Mouse (Mus musculus) forebrain, embryonic 16.5 days (tissue): ENCODE measurements at regions not wholly inside any gene's neighbourhood (a gene's known extent, or its start where the extent isn't known, plus 50 kb on each side); places are given as distances from the start of the nearest gene placed in this dataset.

Source experiments
- ATAC-seq: fragments of 200-750 bp; cut with Nextera tagmentation; 2 replicates; pipeline ENCODE4 v1.8.0; 2017; ENCODE audit warnings: mild to moderate bottlenecking, moderate library complexity
- H3K27ac ChIP-seq: fragments of 300-500 bp; sonication (generic); 2 replicates; pipeline ENCODE4 v1.5.1; 2014; ENCODE audit warnings: low read length, control low read depth
- H3K27me3 ChIP-seq: fragments of 300-500 bp; sonication (generic); replicated peaks from 2 replicates; pipeline ENCODE4 v1.6.1; 2014; ENCODE audit warnings: low read length; ENCODE audit not compliant: control insufficient read depth, insufficient read depth
- H3K36me3 ChIP-seq: fragments of 300-500 bp; sonication (generic); 2 replicates; pipeline ENCODE4 v1.6.1; 2014; ENCODE audit not compliant: control insufficient read depth, insufficient read depth
- H3K4me1 ChIP-seq: fragments of 300-500 bp; sonication (generic); replicated peaks from 2 replicates; pipeline ENCODE4 v1.6.1; 2014; ENCODE audit warnings: low read length; ENCODE audit not compliant: control insufficient read depth, insufficient read depth
- H3K4me2 ChIP-seq: fragments of 300-500 bp; sonication (generic); 2 replicates; pipeline ENCODE4 v1.6.1; 2014; ENCODE audit warnings: mild to moderate bottlenecking, low read length, control low read depth
- H3K4me3 ChIP-seq: fragments of 300-500 bp; sonication (generic); replicated peaks from 2 replicates; pipeline ENCODE4 v1.5.1; 2014; ENCODE audit warnings: mild to moderate bottlenecking, low read length, control low read depth
- H3K9ac ChIP-seq: fragments of 300-500 bp; sonication (generic); replicated peaks from 2 replicates; pipeline ENCODE4 v1.6.1; 2014; ENCODE audit warnings: low read depth, low read length, control low read depth
- H3K9me3 ChIP-seq: fragments of 300-500 bp; sonication (generic); 2 replicates; pipeline ENCODE4 v1.6.1; 2016; ENCODE audit warnings: low read length; ENCODE audit not compliant: control insufficient read depth
- WGBS: fragments of 180-500 bp; shearing (Covaris S2); extraction: QIAGEN DNeasy Blood & Tissue Kit; methylation state at CpG from one replicate; pipeline ENCODE4 v1.1.7; 2014; 5-methylcytosine and 5-hydroxymethylcytosine counted together

- peak; percentile 67 for ATAC-seq
- WGBS, result 43% methylated on average over 2 of the region's 2 CpGs
Observed at GRCm38 (mm10) chr12:9903702-9904231, 333.9 kb downstream of the Osr1 start.

DNA sequence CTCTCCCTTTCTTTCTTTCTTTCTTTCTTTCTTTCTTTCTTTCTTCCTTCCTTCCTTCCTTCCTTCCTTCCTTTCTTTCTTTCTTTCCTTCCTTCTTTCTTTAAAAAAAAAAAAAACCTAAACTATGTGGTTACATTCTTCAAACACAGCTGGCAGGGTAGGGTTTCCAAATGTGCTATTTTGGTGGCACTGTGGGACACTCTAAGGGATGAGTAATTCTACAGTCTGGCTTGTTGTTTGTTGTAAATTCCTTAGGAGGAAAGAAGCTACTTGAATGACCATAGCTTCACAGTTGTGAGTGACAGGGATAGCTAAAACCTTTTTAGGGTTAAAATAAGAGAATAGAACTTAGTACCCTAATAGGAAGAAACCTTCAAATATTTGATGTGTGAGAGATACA lies 342.4 kb downstream of the Osr1 start:
- Histone ChIP-seq H3K4me1 (0 out of 2 replicates have a peak, but pooled peaks cover 3% of the 10 kb centered on the region), H3K27me3 (no peaks in the 10 kb centered on the region), H3K9ac (no peak overlapping the region), H3K36me3 (no peaks in the 10 kb centered on the region), H3K4me3 (no peak overlapping the region), H3K4me2 (no peak overlapping the region), H3K27ac (no peak overlapping the region), H3K9me3 (no peaks in the 10 kb centered on the region)
- no peak for ATAC-seq

More at GRCm38 (mm10) chr12:9903702-9904231, 333.9 kb downstream of the Osr1 start:
- Histone ChIP-seq H3K9me3 (no peaks in the 10 kb centered on the region), H3K4me2 (no peak overlapping the region), H3K4me3 (no peak overlapping the region), H3K27me3 (no peaks in the 10 kb centered on the region), H3K27ac (no peak overlapping the region), H3K9ac (no peak overlapping the region), H3K36me3 (no peaks in the 10 kb centered on the region), H3K4me1 (peaks cover 3% of the 10 kb centered on the region; the same call in 1 of the 2 replicates)

DNA sequence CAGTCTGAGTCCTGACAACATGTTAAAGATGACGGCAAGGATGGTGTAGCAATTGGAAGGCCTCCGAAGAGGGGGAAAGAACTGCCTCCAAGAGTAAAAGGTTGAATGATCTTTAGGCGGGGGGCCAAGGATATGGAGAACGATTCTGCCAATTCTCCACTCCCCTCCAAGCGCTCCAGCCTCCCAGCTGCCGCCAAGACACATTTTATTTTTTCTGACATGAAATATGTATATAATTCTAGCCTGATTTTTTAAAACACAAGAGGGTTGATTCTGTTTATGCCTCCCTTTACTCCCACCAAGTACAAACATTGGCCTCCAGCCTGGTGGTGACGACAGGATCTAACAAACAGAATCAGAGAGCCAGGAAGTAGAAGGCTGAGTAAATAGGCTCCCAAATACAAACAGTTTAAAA lies 345.8 kb downstream of the Osr1 start:
- no peaks in the 10 kb centered on the region for H3K9me3 ChIP-seq
- 63% methylated on average over 7 of the region's 7 CpGs for WGBS
- H3K27ac ChIP-seq, result no peak overlapping the region
- 0 out of 2 replicates have a peak, but pooled peaks cover 3% of the 10 kb centered on the region for H3K4me1 ChIP-seq
- H3K9ac ChIP-seq, result no peak overlapping the region
- no peaks in the 10 kb centered on the region for H3K27me3 ChIP-seq
- no peak overlapping the region for H3K4me3 ChIP-seq
- no peaks in the 10 kb centered on the region for H3K36me3 ChIP-seq
- no peak overlapping the region for H3K4me2 ChIP-seq
- ATAC-seq, result peak; percentile 63

- peak; percentile 81 for ATAC-seq
- no peaks in the 10 kb centered on the region for H3K36me3 ChIP-seq
- H3K4me2 ChIP-seq, result no peak overlapping the region
- H3K4me3 ChIP-seq, result no peak overlapping the region
- H3K4me1 ChIP-seq, result 0 out of 2 replicates have a peak, but pooled peaks cover 3% of the 10 kb centered on the region
- 85% methylated on average over 4 of the region's 4 CpGs for WGBS
- no peaks in the 10 kb centered on the region for H3K9me3 ChIP-seq
- H3K27me3 ChIP-seq, result no peaks in the 10 kb centered on the region
- H3K27ac ChIP-seq, result no peak overlapping the region
- no peak overlapping the region for H3K9ac ChIP-seq
Observed at GRCm38 (mm10) chr12:9918026-9918425, 348.1 kb downstream of the Osr1 start.

DNA sequence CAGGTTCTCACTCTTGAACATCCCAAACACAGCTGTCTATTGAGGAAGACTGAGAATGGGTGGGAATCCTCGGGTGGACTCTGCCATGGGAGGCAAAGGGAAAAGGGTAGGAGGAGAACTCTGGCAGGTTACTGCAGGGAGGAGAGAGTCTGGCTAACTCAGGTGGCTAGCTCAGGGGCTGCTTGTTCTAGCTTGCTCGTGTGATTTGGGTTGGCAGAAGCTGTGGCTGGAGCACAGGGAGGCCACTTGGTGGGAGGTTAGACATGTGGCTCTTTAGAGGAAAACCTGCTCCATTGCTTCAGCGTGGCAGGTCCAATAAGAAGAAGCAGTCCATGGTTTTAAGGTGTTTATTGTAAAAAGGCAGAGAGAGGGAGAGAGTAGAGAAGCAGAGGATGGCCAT lies 349.1 kb downstream of the Osr1 start:
- H3K4me1 ChIP-seq, result 0 out of 2 replicates have a peak, but pooled peaks cover 3% of the 10 kb centered on the region
- no peaks in the 10 kb centered on the region for H3K27me3 ChIP-seq
- no peaks in the 10 kb centered on the region for H3K9me3 ChIP-seq
- H3K27ac ChIP-seq, result no peak overlapping the region
- no peak overlapping the region for H3K4me2 ChIP-seq
- H3K4me3 ChIP-seq, result no peak overlapping the region
- no peaks in the 10 kb centered on the region for H3K36me3 ChIP-seq
- no peak for ATAC-seq
- 71% methylated on average over 3 of the region's 3 CpGs for WGBS
- no peak overlapping the region for H3K9ac ChIP-seq

DNA sequence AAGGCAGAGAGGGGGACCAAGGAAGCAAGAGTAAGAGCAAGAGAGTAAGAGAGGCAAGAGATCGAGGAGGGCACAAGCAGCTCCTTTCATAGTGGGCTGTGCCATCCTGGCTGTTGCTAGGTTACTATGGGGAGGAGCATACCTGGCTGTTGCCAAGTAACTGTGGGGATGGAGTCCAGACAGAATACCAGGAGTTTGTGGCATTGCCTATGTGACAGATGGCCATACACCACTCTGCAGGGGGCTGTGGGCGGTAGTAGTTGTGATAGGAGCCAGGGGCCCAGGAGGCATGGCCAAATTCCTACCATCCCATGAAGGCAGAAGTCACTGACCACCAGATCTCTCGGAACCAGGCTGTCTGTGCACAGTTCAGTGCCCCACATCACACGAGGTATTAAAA lies 349.5 kb downstream of the Osr1 start:
- 62% methylated on average over 4 of the region's 4 CpGs for WGBS
- Histone ChIP-seq H3K9me3 (no peaks in the 10 kb centered on the region), H3K9ac (no peak overlapping the region), H3K4me1 (0 out of 2 replicates have a peak, but pooled peaks cover 3% of the 10 kb centered on the region), H3K36me3 (no peaks in the 10 kb centered on the region), H3K4me2 (no peak overlapping the region), H3K27ac (no peak overlapping the region), H3K4me3 (no peak overlapping the region), H3K27me3 (no peaks in the 10 kb centered on the region)
- peak; percentile 36; the same call in 1 of the 2 replicates for ATAC-seq

DNA sequence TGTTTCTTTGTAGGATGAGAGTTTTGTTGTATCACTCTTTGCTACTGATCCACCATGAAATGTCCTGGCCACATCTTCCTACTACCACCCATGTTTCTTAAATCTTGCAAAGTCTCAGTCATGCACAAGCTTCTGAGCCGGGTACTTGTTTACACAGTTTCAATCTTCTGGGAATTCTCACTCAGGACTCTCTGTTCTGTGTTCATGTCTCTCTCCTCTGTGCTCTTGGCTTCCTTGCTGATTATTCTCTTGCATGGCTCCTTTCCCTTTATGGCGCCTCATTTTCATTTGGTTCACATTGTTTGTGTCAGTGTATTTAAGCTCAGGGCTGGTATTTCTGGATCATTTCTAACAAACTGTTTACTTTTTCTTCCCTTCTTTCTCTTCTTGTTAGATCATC lies 350.5 kb downstream of the Osr1 start:
- H3K27me3 ChIP-seq, result no peaks in the 10 kb centered on the region
- H3K27ac ChIP-seq, result no peak overlapping the region
- 92% methylated on average over 2 of the region's 2 CpGs for WGBS
- H3K9me3 ChIP-seq, result no peaks in the 10 kb centered on the region
- no peaks in the 10 kb centered on the region for H3K36me3 ChIP-seq
- no peak overlapping the region for H3K9ac ChIP-seq
- ATAC-seq, result no peak
- no peak overlapping the region for H3K4me3 ChIP-seq
- H3K4me1 ChIP-seq, result 0 out of 2 replicates have a peak, but pooled peaks cover 3% of the 10 kb centered on the region
- no peak overlapping the region for H3K4me2 ChIP-seq

GRCm38 (mm10) chr12:9921591-9922198 lies 351.8 kb downstream of the Osr1 start:
- no peak overlapping the region for H3K4me3 ChIP-seq
- H3K9ac ChIP-seq, result no peak overlapping the region
- H3K4me1 ChIP-seq, result no peaks in the 10 kb centered on the region
- WGBS, result 93% methylated on average over 2 of the region's 2 CpGs
- no peak overlapping the region for H3K4me2 ChIP-seq
- ATAC-seq, result no peak
- H3K9me3 ChIP-seq, result no peaks in the 10 kb centered on the region
- no peaks in the 10 kb centered on the region for H3K27me3 ChIP-seq
- no peaks in the 10 kb centered on the region for H3K36me3 ChIP-seq
- no peak overlapping the region for H3K27ac ChIP-seq

DNA sequence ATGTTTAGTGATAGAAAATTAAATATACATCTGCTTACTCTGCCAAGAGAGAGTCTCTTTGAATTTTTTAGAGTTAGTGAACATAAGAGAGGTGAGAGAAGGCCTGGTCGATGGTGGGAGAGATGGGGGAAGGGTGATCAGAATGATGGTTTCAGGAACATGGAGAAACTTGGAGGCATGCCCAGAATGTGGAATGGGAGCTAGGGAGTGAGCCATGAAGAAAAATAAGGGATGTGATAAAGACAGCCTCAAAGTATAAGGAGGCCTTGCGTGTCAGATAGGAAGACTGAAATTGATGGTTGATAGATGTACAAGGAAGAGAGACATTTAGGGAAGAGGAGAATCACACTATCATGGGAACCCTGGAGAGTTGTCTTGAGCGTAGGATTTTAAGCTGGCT lies 354.6 kb downstream of the Osr1 start:
- H3K27ac ChIP-seq, result no peak overlapping the region
- H3K27me3 ChIP-seq, result no peaks in the 10 kb centered on the region
- H3K4me3 ChIP-seq, result no peak overlapping the region
- no peaks in the 10 kb centered on the region for H3K36me3 ChIP-seq
- no peak for ATAC-seq
- 72% methylated on average over 3 of the region's 3 CpGs for WGBS
- H3K9ac ChIP-seq, result no peak overlapping the region
- no peak overlapping the region for H3K4me2 ChIP-seq
- no peaks in the 10 kb centered on the region for H3K4me1 ChIP-seq
- H3K9me3 ChIP-seq, result no peaks in the 10 kb centered on the region
